Mouse (Mus musculus): ENCODE results near the gene Gtsf1.

Gene Gtsf1

GRCm38 (mm10) chr15:103357817-103358216 is 72.5 kb downstream of the Gtsf1 start:
- DNase-seq (ENCODE audit: low spot score) = no peak

GRCm38 (mm10) chr15:103356130-103356529 is 74.1 kb downstream of the Gtsf1 start:
- DNase-seq (ENCODE audit: low spot score) = no peak

GRCm38 (mm10) chr15:103355420-103355819 is 74.8 kb downstream of the Gtsf1 start:
- DNase-seq (ENCODE audit: low spot score) = no peak

GRCm38 (mm10) chr15:103354690-103355089 is 75.6 kb downstream of the Gtsf1 start:
- no peak for DNase-seq (ENCODE audit: low spot score)

GRCm38 (mm10) chr15:103353511-103354256 is 76.6 kb downstream of the Gtsf1 start:
- DNase-seq (ENCODE audit: low spot score) = no peak

- no peak for DNase-seq (ENCODE audit: low spot score)
Observed at GRCm38 (mm10) chr15:103352856-103353255, 77.4 kb downstream of the Gtsf1 start.
